Mouse (Mus musculus) CH12.LX (cell line): ENCODE measurements at regions not wholly inside any gene's neighbourhood (a gene's known extent, or its start where the extent isn't known, plus 50 kb on each side); places are given as distances from the start of the nearest gene placed in this dataset.

Source experiments
- DNase-seq: peaks from one replicate; pipeline ENCODE4 v3.0.0-alpha.2; 2013; ENCODE audit errors: extremely low read depth
- H3K27ac ChIP-seq: 2 replicates; pipeline ENCODE4 v1.5.1; 2012; ENCODE audit warnings: low read depth, mild to moderate bottlenecking, control low read depth, moderate library complexity; ENCODE audit not compliant: insufficient read depth
- H3K27me3 ChIP-seq: replicated peaks from 2 replicates; pipeline ENCODE3; 2012; ENCODE audit warnings: inconsistent platforms
- H3K36me3 ChIP-seq, 2 experiments: replicated peaks in 1 of 2; 2 replicates each; pipeline versions ENCODE3 to v1.6.1; 2012; ENCODE audit warnings: inconsistent platforms in 1 of 2, low read length in 1 of 2, mild to moderate bottlenecking in 1 of 2, mixed read lengths in 1 of 2, moderate library complexity in 1 of 2; ENCODE audit not compliant: control insufficient read depth in 1 of 2, insufficient read depth in 1 of 2
- H3K4me1 ChIP-seq, 2 experiments: 2 replicates each; pipeline ENCODE4 v1.6.1; 2012; ENCODE audit warnings: inconsistent platforms in 1 of 2, moderate library complexity in 1 of 2; ENCODE audit not compliant: insufficient read depth in 2 of 2, control insufficient read depth in 1 of 2
- H3K4me2 ChIP-seq: 2 replicates; pipeline ENCODE4 v1.6.1; 2012; ENCODE audit warnings: low read depth, mild to moderate bottlenecking, control low read depth; ENCODE audit not compliant: poor library complexity, insufficient read depth, severe bottlenecking
- H3K4me3 ChIP-seq, 3 experiments: fragments of 150-350 bp in 1 of 3; sonication (generic) in 1 of 3; replicated peaks in 1 of 3; 2 replicates each; pipeline versions ENCODE3 to v1.5.1; 2011 to 2012; ENCODE audit warnings: low read depth in 2 of 3, low read length in 2 of 3, mild to moderate bottlenecking in 2 of 3, moderate library complexity in 2 of 3, control low read depth in 1 of 3, improper control_type of control experiment in 1 of 3, inconsistent platforms in 1 of 3, mixed read lengths in 1 of 3; ENCODE audit not compliant: poor library complexity in 1 of 3
- H3K79me2 ChIP-seq: replicated peaks from 2 replicates; pipeline ENCODE4 v1.6.1; 2012; ENCODE audit warnings: mild to moderate bottlenecking, moderate library complexity; ENCODE audit not compliant: control insufficient read depth, poor library complexity, insufficient read depth, severe bottlenecking; ENCODE audit errors: extremely low read depth
- H3K9ac ChIP-seq: 2 replicates; pipeline ENCODE4 v1.6.1; 2012; ENCODE audit warnings: low read depth, mild to moderate bottlenecking, control low read depth, moderate library complexity; ENCODE audit not compliant: insufficient read depth
- H3K9me3 ChIP-seq: replicated peaks from 2 replicates; pipeline ENCODE3; 2012; ENCODE audit warnings: low read length, inconsistent platforms, mixed read lengths
- BHLHE40 ChIP-seq: IDR thresholded peaks from 2 replicates; pipeline ENCODE4 v1.6.1; 2011; ENCODE audit warnings: mild to moderate bottlenecking, low read depth, low read length, improper control_type of control experiment
- CHD2 ChIP-seq: IDR thresholded peaks from 2 replicates; pipeline ENCODE4 v1.6.1; 2011; ENCODE audit warnings: low read length, improper control_type of control experiment
- CTCF ChIP-seq, 2 experiments: IDR thresholded peaks in 1 of 2; conservative IDR thresholded peaks in 1 of 2; 2 replicates each; pipeline ENCODE4 v1.5.1; 2011 to 2012; ENCODE audit warnings: low read depth in 2 of 2, low read length in 2 of 2, improper control_type of control experiment in 1 of 2, inconsistent platforms in 1 of 2, mild to moderate bottlenecking in 1 of 2, moderate library complexity in 1 of 2
- ETS1 ChIP-seq: conservative IDR thresholded peaks from 2 replicates; pipeline ENCODE4 v1.6.1; 2012; ENCODE audit warnings: low read depth, mild to moderate bottlenecking, inconsistent platforms, low read length, improper control_type of control experiment, moderate library complexity
- IRF4 ChIP-seq: IDR thresholded peaks from 2 replicates; pipeline ENCODE4 v1.6.1; 2014; ENCODE audit warnings: low read depth, mild to moderate bottlenecking, inconsistent platforms, low read length, improper control_type of control experiment
- JUND ChIP-seq: conservative IDR thresholded peaks from 2 replicates; pipeline ENCODE4 v1.6.1; 2011; ENCODE audit warnings: low read depth, low read length, improper control_type of control experiment
- MAFK ChIP-seq: IDR thresholded peaks from 2 replicates; pipeline ENCODE4 v1.6.1; 2011; ENCODE audit warnings: low read length, improper control_type of control experiment; ENCODE audit not compliant: insufficient replicate concordance
- MXI1 ChIP-seq: IDR thresholded peaks from 2 replicates; pipeline ENCODE4 v1.6.1; 2011; ENCODE audit warnings: mild to moderate bottlenecking, low read depth, low read length, improper control_type of control experiment
- MYC ChIP-seq: IDR thresholded peaks from 2 replicates; pipeline ENCODE4 v1.6.1; 2011; ENCODE audit warnings: low read depth, mild to moderate bottlenecking, improper control_type of control experiment, low read length
- RAD21 ChIP-seq: IDR thresholded peaks from 2 replicates; pipeline ENCODE4 v1.6.1; 2011; ENCODE audit warnings: low read depth, mild to moderate bottlenecking, low read length, improper control_type of control experiment, moderate library complexity
- SMC3 ChIP-seq: IDR thresholded peaks from 2 replicates; pipeline ENCODE4 v1.6.1; 2011; ENCODE audit warnings: low read depth, low read length, improper control_type of control experiment
- TBP ChIP-seq: conservative IDR thresholded peaks from 2 replicates; pipeline ENCODE4 v1.6.1; 2011; ENCODE audit warnings: low read depth, low read length, improper control_type of control experiment
- USF1 ChIP-seq: IDR thresholded peaks from 2 replicates; pipeline ENCODE4 v1.6.1; 2014; ENCODE audit warnings: low read depth, mild to moderate bottlenecking, inconsistent platforms, low read length, improper control_type of control experiment
- ZMIZ1 ChIP-seq: IDR thresholded peaks from 2 replicates; pipeline ENCODE4 v1.6.1; 2012; ENCODE audit warnings: low read depth, mild to moderate bottlenecking, inconsistent platforms, low read length, improper control_type of control experiment
- dilution Hi-C: fragments of 300-500 bp; cut with MboI; formaldehyde crosslinking; loops from 2 replicates; pipeline ENCODE4 v1.14.3; 2020; ENCODE audit warnings: low sequenced_read_pairs; ENCODE audit not compliant: extremely low pct_unique_long_range_greater_than_20kb, extremely low pct_ligation_motif_present
- in situ Hi-C: fragments of 300-500 bp; cut with MboI; formaldehyde crosslinking; loops from 3 replicates; pipeline ENCODE4 v1.14.3; 2019; ENCODE audit warnings: low sequenced_read_pairs, low pct_ligation_motif_present, low pct_unique_long_range_greater_than_20kb, mixed read lengths

DNA sequence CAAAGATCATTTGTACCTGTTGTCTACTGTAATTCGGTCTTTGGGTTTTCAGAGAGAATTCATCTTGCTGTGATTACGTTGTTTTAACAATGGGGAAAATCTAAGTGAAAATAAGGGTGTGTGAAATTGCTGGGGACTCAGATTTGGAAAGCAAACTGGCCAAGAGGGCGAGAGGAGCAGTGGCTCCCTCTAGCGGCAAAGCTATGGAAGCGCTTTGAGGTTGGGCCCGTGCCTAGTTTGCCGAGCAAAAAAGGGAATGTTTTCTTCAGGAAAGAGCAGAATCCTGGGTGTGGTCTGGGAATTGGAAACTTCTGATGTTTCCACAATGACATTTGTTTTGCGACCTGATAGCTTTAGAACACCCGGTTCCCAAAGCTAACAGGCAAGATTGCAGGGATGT lies 69.4 kb downstream of the Otud1 start:
- Histone ChIP-seq H3K4me3 (no peak overlapping the region), H3K4me2 (no peak overlapping the region), H3K36me3 (no peaks in the 10 kb centered on the region), H3K9ac (no peak overlapping the region), H3K79me2 (no peaks in the 10 kb centered on the region), H3K27me3 (no peaks in the 10 kb centered on the region), H3K4me1 (no peaks in the 10 kb centered on the region), H3K9me3 (no peaks in the 10 kb centered on the region), H3K27ac (no peak overlapping the region)
- in situ Hi-C loops, result no loop called here
- dilution Hi-C loops, result no loop called here
- TF ChIP-seq JUND (no peak), CTCF (conservative IDR thresholded peaks at IDR 0.05 in 1 of 2, IDR thresholded peaks at IDR 0.05 in 1 of 2; ENCODE audit: low read depth in 2 of 2, low read length in 2 of 2) (peak; percentile 79 to 91), BHLHE40 (peak; percentile 43), SMC3 (peak; percentile 68), ETS1 (no peak), MAFK (no peak), MYC (no peak), RAD21 (peak; percentile 58)
- peak; percentile 36 for DNase-seq

- H3K27me3 ChIP-seq, result peaks cover 2% of the 10 kb centered on the region
- peaks cover 3 to 21% of the 10 kb centered on the region in 2 experiments; a peak in 2 of 4 replicates for H3K4me1 ChIP-seq
- H3K9me3 ChIP-seq, result no peaks in the 10 kb centered on the region
- H3K9ac ChIP-seq, result no peak overlapping the region
- H3K36me3 ChIP-seq, result no peaks in the 10 kb centered on the region
- H3K4me2 ChIP-seq, result no peak overlapping the region
- in situ Hi-C loops, result no loop called here
- peak; percentile 17 for DNase-seq
- dilution Hi-C loops, result no loop called here
- H3K79me2 ChIP-seq, result no peaks in the 10 kb centered on the region
- H3K27ac ChIP-seq, result no peak overlapping the region
- no peak overlapping the region for H3K4me3 ChIP-seq
- TF ChIP-seq TBP (no peak), SMC3 (peak; percentile 32), USF1 (no peak), RAD21 (peak; percentile 23), ZMIZ1 (no peak), MXI1 (no peak), IRF4 (no peak), CTCF (conservative IDR thresholded peaks at IDR 0.05 in 1 of 2, IDR thresholded peaks at IDR 0.05 in 1 of 2; ENCODE audit: low read depth in 2 of 2, low read length in 2 of 2) (peak in 1 of 2 experiments; percentile 53; a peak in 1 of 4 replicates), CHD2 (0 out of 2 replicates have a peak, but pooled peaks have one; percentile 4)
Measured at GRCm38 (mm10) chr2:19732922-19733859, 75.6 kb downstream of the Otud1 start.
